In genomic region chr10:83353680-83354332, GRCm38 (mm10) we compare ENCODE assay signal across 9 mouse cellular contexts. TPM values are rescaled to one million over a fixed set of nuclear protein-coding genes. Genes with fewer than 3 reads are reported as not detected.
DNase-seq lines count a peak whose midpoint lies in the region; ATAC-seq and TF ChIP-seq lines count a peak whose summit lies in the region.
"Had no signal": no experiment of that assay in that cellular context is flagged by ENCODE, and none has a peak within 500 bp of the region (broad histone marks: within the 10 kb centered on the region; RNA-seq: fewer than 3 reads in every experiment).

No protein-coding gene starts in this region.

- no peak for TF ChIP-seq POLR2A in spleen, adult 2 months (IDR thresholded peaks at IDR 0.05; ENCODE audit: low read depth, low read length)

- no peak for TF ChIP-seq CTCF in spleen, adult 2 months (IDR thresholded peaks at IDR 0.05; ENCODE audit: extremely low read depth, insufficient read depth, insufficient read length, insufficient replicate concordance)

- H3K27ac ChIP-seq in spleen, adult 2 months (ENCODE audit: insufficient read depth, low read length): peak overlapping the region; percentile 12; the same call in 1 of the 2 replicates
- H3K27ac ChIP-seq: midbrain, embryonic 12.5 days had no signal

- ATAC-seq in activated CD4-positive, CD25-positive, alpha-beta regulatory T cell, adult 4 months: no peak

- H3K4me3 ChIP-seq in spleen, adult 2 months (ENCODE audit: extremely low read depth, insufficient read depth, insufficient read length): no peak overlapping the region
- H3K4me3 ChIP-seq: midbrain, embryonic 12.5 days had no signal

- no peaks in the 10 kb centered on the region for H3K27me3 ChIP-seq in spleen, adult 2 months (ENCODE audit: control insufficient read depth, insufficient read depth, low read length)
- H3K27me3 ChIP-seq: midbrain, embryonic 12.5 days had no signal

- 42% methylated on average over 14 of the region's 14 CpGs for WGBS in spleen, adult 2 months

- H3K4me1 ChIP-seq in spleen, adult 2 months (ENCODE audit: control insufficient read depth, insufficient read depth, insufficient read length): peaks cover 2% of the 10 kb centered on the region; the same call in 1 of the 2 replicates
- H3K4me1 ChIP-seq: midbrain, embryonic 12.5 days had no signal

- no peaks in the 10 kb centered on the region for H3K36me3 ChIP-seq in spleen, adult 2 months (ENCODE audit: control insufficient read depth, insufficient read depth, low read length)
- H3K36me3 ChIP-seq: midbrain, embryonic 12.5 days had no signal

- DNase-seq in adrenal gland, postnatal 14 days: peak; percentile 23
- DNase-seq in adrenal gland, postnatal 4 days (ENCODE audit: low spot score in 2 of 2): no peak
- DNase-seq in spleen, adult 2 months (ENCODE audit: low read depth in 1 of 2, low spot score in 2 of 2): no peak
- DNase-seq in spleen, postnatal 10 days (ENCODE audit: low spot score in 2 of 2): no peak
- peak; percentile 41 for DNase-seq in kidney, postnatal 10 days
- DNase-seq in testis, postnatal 10 days (ENCODE audit: low spot score): peak; percentile 68
- no peak for DNase-seq in thymus, postnatal 10 days (ENCODE audit: low spot score in 2 of 2)

RNA-seq across cellular contexts. Expression of gene D10Wsu102e, which starts 6.2 kb away (rescaled TPM):
- 0.63 and 0.94 TPM in 2 replicates for total RNA-seq in adrenal gland, postnatal 14 days (2021)
- 1 to 10 TPM; 1.2 to 1.3 TPM for total RNA-seq in adrenal gland, postnatal 4 days (2021)
- polyA plus RNA-seq in spleen, adult 2 months (2012; rRNA removed): 0.25 and 0.29 TPM in 2 replicates
- polyA plus RNA-seq in activated CD4-positive, CD25-positive, alpha-beta regulatory T cell, adult 4 months (2017; shearing (Covaris generic)): under 1 TPM; 0.92 to 0.98 TPM

RNA-seq across cellular contexts. Expression of gene Slc41a2, which starts 16.1 kb away (rescaled TPM):
- total RNA-seq in adrenal gland, postnatal 14 days (2021): 5.1 and 7.2 TPM in 2 replicates
- total RNA-seq in adrenal gland, postnatal 4 days (2021): 1 to 10 TPM; 5.0 to 6.6 TPM
- polyA plus RNA-seq in spleen, adult 2 months (2012; rRNA removed): 1.7 and 2.3 TPM in 2 replicates
- 1 to 10 TPM in 1 of 2 experiments, under 1 TPM in 1; 0.29 to 1.1 TPM for polyA plus RNA-seq in activated CD4-positive, CD25-positive, alpha-beta regulatory T cell, adult 4 months (2017; shearing (Covaris generic))

Comparison
In these comparisons a context has a peak if more than half of its experiments do, and no peak if none do; other contexts are left out.
1. DNase-seq: peak in adrenal gland, postnatal 14 days (single experiment), kidney, postnatal 10 days (single experiment) and testis, postnatal 10 days (single experiment); none in adrenal gland, postnatal 4 days (0 of 2), spleen, adult 2 months (0 of 2), spleen, postnatal 10 days (0 of 2) and thymus, postnatal 10 days (0 of 2).